Mouse (Mus musculus) activated CD4-positive, CD25-positive, alpha-beta regulatory T cell, adult 4 months (primary cell): ENCODE measurements around the gene Mak. TPM values are rescaled to one million over a fixed set of nuclear protein-coding genes. Genes with fewer than 3 reads are reported as not detected.

Experiments used
- ATAC-seq: one replicate; pipeline ENCODE4 v1.8.0; 2017
- polyA plus RNA-seq, 2 experiments: library from polyadenylated mRNA; unstranded; fragments of 100-300 nt; shearing (Covaris generic); gene quantifications; one replicate each; pipeline ENCODE4 v1.2.1; 2017

Gene Mak
- under 1 TPM in 1 of 2 experiments, not detected in 1; 0.12 TPM for polyA plus RNA-seq

GRCm38 (mm10) chr13:41079421-41079780 lies at the start of gene Mak:
Mak (minus strand) TSS chr13:41079706.
- ATAC-seq, result no peak

- ATAC-seq, result no peak
Observed at GRCm38 (mm10) chr13:41129061-41129460, 49.6 kb upstream of the Mak start.

- ATAC-seq, result peak; percentile 61
Observed at GRCm38 (mm10) chr13:41128326-41128725, 48.8 kb upstream of the Mak start.

DNA sequence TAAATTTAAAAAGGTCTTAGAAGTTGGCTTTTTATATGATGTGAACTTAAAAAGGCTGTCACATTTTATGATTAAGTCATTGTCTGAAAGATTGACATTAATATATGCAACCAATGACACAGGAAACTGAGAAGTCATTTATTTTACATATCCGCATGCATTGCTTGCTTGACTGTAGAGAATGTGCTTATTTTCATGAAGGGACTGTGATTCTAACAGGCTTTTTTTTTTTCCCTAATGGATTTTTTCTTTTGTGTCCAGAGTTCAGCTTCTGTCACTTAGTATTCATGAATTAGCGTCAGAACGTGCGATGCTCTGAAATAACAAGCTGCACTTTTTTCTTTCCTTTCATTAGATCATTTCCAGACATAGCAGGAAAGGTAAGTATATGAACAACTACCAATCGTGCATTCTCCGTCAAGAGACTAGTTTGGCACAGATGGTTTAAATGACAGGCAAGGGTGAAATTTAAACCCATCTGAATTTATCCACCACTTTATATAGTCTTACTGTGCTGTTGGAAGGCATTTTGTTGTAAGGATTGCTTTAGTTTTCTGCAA lies 44.2 kb upstream of the Mak start:
- no peak for ATAC-seq

DNA sequence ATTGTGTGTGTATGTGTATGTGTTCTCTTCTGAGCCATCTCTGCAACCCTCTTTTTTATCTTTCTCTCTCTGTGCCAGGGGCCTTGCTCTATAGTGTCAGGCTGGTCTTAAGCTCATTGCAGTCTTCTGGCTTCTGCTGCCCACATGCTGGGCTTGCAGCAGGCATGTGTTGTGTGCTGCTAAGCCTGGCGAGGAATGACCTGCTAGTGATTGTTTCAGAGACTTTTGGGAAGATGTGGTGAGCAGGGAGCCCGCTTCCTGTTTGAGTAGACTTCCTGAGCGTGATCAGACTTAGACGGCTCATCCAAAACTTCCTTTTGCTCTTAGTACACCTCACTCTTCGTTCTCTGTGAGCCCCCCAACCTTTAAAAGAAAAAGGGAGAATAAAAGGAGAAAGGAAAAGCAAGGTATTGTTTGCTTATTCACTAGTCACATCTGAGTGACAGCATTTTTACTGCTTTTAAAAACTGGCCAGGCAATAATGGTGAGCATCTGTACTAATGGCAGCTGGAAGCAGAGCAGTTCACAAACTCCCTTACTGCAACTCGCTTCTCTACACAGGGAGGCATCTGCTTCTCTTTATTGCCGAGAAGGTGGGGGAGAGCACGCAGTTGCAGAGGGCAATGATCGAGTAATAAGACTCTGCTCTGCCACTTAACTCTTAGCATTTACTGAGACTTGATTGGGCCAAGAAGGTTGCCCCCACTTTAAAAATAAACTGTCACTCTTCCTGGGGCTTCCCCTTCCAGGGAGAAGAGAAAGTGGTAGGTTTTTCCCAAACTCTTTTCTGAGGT lies 39.8 kb upstream of the Mak start:
- no peak for ATAC-seq

DNA sequence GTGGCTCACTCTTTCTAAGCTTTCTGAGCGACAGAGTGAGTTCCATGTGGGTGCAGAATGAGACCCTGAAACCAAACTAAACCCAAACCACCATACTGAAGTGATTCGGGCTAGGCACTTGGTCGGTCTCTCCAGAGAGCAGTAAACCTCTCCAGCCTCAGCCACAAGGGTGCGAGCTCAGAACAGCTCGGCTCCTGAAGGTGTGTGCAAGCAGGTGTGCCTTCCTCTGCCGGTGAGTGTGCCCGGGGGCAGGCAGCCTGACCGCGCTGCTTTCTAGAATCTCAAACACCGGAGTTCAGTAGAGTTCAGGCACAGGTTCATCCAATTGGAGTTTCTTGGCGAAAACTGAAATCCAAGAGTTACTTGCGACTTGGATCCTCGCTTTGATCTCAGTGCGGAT lies 34.4 kb upstream of the Mak start, which contains the start of gene Sycp2l:
Gene Sycp2l, plus strand, starts transcription at position 368 of the 400 bp plus-strand sequence.
- ATAC-seq, result no peak

- no peak for ATAC-seq
Observed at GRCm38 (mm10) chr13:41110935-41111334, 31.4 kb upstream of the Mak start, which contains the start of gene Gcm2. Gcm2 (minus strand) TSS chr13:41111035.

DNA sequence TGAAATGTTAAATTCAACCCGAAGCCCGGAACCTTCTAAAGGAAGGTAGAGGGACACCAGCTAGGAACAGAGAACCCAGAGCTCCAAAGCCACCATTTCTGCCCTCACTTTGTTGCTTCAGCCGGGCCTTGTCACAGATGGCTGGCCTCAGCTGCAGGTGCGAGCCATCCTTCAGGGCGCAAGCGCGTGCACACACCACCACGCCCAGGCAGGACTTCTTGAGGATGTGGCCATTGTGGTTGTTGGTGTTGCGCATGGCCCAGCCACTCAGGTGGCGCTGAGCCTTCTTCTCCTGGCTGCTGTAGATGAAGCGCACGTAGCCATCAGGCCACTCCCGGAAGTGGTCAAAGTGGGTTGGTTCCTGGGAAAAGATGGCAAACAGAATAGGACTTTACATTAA lies 26.0 kb upstream of the Mak start:
- ATAC-seq, result no peak

DNA sequence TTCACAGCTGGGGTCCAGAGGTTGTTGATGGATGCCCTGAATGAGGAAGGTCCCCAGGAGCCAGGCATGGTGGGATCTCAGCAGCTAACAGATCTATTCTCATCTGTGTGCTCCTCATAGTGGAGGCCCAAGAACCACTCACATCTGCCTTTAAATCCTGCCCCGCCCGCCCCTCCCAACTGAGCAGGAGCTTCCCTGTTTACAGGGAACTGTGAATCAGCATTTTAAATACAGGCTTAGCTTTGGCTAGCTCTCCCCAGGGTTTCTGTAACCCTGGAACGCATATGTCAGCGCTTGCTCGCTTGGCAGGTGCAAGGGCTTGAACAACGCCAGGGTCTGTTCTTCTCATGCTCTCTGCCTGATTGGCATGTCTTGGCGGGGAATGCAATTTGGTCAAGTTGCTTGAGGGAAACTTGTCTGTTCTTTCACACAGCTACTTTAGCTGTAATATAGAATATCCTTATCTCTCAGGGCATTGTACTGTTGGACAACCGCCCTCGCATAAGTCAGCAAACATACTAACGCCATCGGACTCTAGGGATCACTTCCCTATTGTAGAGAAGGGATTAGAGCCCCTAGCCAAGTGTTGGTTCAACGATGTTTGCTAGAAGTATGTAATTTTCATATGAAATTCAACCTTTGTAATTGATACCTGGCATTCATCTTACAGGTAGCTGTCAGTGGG lies 24.5 kb upstream of the Mak start:
- ATAC-seq, result no peak

DNA sequence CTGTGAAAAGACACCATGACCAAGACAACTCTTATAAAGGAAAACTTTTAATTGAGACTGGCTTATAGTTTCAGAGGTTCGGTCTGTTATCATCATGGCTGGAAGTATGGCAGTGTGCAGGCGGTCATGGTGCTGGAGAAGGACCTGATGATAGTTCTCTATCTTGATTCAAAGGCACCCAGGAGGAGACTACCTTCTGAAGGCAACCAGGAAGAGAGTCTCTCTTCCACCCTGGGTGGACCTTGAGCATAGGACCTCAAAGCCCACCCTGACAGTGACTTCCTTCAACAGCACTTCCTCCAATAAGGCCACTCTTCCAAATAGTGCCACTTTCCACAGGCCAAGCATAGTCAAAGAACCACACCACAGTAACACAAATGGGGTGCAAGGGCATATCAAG lies 20.5 kb upstream of the Mak start:
- no peak for ATAC-seq

GRCm38 (mm10) chr13:41098325-41098724 lies 18.8 kb upstream of the Mak start:
- no peak for ATAC-seq

- peak; percentile 82 for ATAC-seq
Observed at GRCm38 (mm10) chr13:41097324-41098058, 18.0 kb upstream of the Mak start.

DNA sequence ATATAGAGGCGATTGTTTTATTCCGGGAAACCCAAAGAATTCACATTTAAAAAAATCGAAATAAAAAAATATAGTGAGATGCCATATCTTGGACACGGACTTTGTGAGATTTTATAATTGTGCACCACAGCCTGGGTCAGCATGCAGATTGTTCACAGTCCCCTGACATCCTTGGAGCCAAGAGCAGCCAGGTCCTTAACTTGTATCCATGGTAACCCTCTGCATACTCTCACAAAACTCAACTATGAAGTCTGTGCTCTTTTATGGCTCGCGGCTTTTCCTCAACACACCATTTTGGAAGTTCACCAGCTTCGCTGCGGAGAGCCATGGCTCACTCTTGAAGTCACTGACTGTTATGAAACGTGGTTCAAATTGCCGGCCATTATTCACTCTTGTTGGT lies 14.7 kb upstream of the Mak start:
- no peak for ATAC-seq

DNA sequence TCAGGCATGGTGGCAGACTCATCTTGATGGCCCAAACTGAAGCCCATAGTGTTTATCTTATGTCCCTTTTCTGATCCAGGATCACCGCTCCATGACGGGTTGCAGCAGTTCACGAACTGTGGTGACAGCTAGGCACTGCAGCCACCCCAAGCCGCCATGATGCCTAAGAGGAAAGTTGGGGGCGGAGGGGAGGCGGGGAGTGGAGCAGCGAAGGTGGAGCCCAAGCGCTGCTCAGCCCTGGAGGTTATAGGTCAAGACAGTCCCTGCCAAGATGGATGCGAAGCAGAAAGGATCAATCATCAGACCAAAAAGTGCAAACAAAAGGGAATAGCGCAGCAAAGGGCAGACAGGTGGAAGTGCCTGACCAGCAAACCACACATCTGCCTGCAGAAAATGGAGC lies 11.8 kb upstream of the Mak start:
- ATAC-seq, result no peak

- ATAC-seq, result no peak
Observed at GRCm38 (mm10) chr13:41088746-41089145, 9.2 kb upstream of the Mak start.

- ATAC-seq, result no peak
Observed at GRCm38 (mm10) chr13:41085140-41085539, 5.6 kb upstream of the Mak start.

- ATAC-seq, result no peak
Observed at GRCm38 (mm10) chr13:41084521-41084920, 5.0 kb upstream of the Mak start.

- ATAC-seq, result no peak
Observed at GRCm38 (mm10) chr13:41080700-41081099, 1.2 kb upstream of the Mak start.

DNA sequence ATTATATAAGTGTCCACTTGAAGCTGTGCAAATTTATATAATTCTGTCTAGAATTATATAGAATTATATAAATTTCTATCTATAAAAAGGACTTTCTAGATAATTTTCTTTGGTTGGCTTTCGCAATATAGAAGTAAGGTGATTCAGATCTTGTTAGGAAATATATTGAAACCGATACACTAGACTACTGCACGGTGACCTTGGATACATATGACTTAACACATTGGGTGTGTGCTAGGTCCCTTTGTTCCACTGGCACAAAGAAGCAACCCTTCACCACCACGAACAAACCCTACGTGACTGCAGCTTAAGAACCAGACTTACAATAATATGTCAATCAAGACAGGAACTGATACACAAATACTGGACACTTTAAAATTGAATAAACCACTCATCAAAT lies 353 bp upstream of the Mak start:
- no peak for ATAC-seq

DNA sequence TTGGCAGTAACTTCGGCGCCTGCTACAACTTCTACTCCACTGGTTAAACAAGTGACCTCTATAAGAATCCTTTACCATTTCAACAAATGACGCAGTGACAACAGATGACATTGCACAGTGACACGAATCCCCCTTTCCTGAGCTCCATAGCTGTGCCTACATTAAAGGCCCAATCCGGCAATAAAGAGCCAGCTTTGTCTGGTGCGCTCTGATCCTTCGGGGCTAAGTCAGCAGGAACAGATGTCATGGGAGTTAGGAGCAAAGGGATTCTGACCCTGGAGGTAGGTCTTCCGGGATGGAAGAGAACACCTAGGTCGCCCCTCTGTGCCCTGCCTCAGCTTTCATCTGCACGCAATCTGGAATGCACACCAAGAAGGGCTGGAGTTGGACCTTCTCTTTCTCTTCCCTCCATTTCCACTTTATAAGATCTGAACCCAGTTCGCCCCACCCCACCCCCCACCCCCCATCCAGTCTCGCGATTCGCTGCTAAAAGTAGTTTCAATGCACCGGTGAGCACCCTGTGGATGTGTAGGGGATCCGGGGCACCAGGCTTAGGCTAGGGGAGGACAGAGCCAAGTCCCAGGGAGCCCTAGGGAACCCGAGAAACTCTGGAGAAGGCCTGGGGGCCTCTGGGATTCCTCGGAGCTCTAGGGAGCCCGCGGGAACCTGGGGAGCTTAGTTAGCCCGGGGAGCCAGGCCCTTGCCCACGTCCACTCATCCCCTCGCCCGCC lies 651 bp downstream of the Mak start:
- ATAC-seq, result no peak

GRCm38 (mm10) chr13:41077921-41078320 lies 1.6 kb downstream of the Mak start:
- ATAC-seq, result no peak

DNA sequence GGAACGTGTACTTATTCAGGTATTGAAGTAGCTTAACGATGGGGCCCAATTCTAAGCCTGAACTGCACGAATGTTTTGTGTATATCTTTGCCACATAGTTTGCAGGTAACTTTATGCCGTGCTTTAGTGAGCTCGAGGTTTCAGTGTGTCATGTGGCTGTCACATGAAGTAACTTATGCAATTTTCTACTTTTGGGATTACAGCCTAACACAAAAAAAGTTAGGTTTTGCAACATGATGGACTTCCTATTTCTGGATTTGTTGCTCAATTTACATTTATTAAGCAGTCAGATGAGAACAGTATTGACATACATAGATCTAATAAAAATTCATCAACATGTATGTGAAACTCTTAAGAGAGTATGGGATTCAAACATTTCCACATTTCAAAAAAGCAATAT lies 5.7 kb downstream of the Mak start:
- ATAC-seq, result no peak
